Mouse (Mus musculus) forebrain, embryonic 15.5 days (tissue): ENCODE results near the gene Trit1. TPM values are rescaled to one million over a fixed set of nuclear protein-coding genes. Genes with fewer than 3 reads are reported as not detected.

Experiments
- ATAC-seq: fragments of 200-750 bp; cut with Nextera tagmentation; replicated peaks from 2 replicates; pipeline ENCODE4 v1.8.0; 2017; ENCODE audit warnings: mild to moderate bottlenecking, moderate TSS enrichment, moderate library complexity
- H3K27ac ChIP-seq: fragments of 300-500 bp; sonication (generic); replicated peaks from 2 replicates; pipeline ENCODE4 v1.5.1; 2015; ENCODE audit warnings: mild to moderate bottlenecking, inconsistent platforms
- H3K27me3 ChIP-seq: fragments of 300-500 bp; sonication (generic); 2 replicates; pipeline ENCODE4 v1.6.1; 2015; ENCODE audit warnings: inconsistent platforms
- H3K36me3 ChIP-seq: fragments of 300-500 bp; sonication (generic); 2 replicates; pipeline ENCODE4 v1.6.1; 2015; ENCODE audit warnings: mild to moderate bottlenecking, inconsistent platforms
- H3K4me1 ChIP-seq: fragments of 300-500 bp; sonication (generic); 2 replicates; pipeline ENCODE4 v1.6.1; 2015; ENCODE audit warnings: inconsistent platforms
- H3K4me2 ChIP-seq: fragments of 300-500 bp; sonication (generic); replicated peaks from 2 replicates; pipeline ENCODE4 v1.6.1; 2015; ENCODE audit warnings: mild to moderate bottlenecking, inconsistent platforms
- H3K4me3 ChIP-seq: fragments of 300-500 bp; sonication (generic); 2 replicates; pipeline ENCODE4 v1.5.1; 2015; ENCODE audit warnings: mild to moderate bottlenecking, inconsistent platforms
- H3K9ac ChIP-seq: fragments of 300-500 bp; sonication (generic); replicated peaks from 2 replicates; pipeline ENCODE4 v1.6.1; 2015; ENCODE audit warnings: mild to moderate bottlenecking, inconsistent platforms
- H3K9me3 ChIP-seq: fragments of 300-500 bp; sonication (generic); 2 replicates; pipeline ENCODE4 v1.6.1; 2016; ENCODE audit warnings: inconsistent platforms
- WGBS: fragments of 180-500 bp; shearing (Covaris S2); methylation state at CpG from one replicate; pipeline ENCODE4 v1.1.7; 2015; ENCODE audit warnings: mixed read lengths; 5-methylcytosine and 5-hydroxymethylcytosine counted together
- polyA plus RNA-seq: library from polyadenylated mRNA; unstranded; fragments of >200 nt; fragmentation: Nextera tagmentation; extraction: Ambion mirVana; gene quantifications from 2 replicates; pipeline ENCODE4 v1.2.1, GENCODE M21; 2015

Gene Trit1
- 31.6 and 33.5 TPM in 2 replicates for polyA plus RNA-seq

DNA sequence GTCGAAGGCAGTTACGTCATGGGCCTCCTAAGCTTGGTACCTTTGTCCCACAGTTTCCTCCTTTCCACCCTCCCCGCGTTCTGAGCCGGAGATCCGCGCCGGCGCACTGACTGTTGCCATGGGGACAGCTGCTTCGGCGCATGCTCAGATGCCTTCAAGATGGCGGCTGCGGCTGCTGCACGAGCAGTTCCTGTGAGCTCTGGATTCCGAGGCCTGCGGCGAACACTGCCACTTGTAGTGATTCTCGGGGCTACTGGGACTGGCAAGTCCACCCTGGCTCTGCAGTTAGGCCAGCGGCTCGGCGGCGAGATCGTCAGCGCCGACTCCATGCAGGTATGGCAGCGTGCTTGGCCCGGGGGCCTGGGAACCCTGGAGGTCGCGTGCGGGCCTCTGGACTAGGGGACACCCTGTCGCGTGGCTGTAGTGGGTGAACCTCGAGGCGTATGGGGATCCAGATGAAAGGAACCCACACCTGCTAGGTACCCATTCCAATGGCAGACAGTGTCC, at the start of gene Trit1:
Trit1 (plus strand) TSS at position 147 of the 507 bp plus-strand sequence.
- peak within 1 kb of the TSS; percentile 98 for H3K27ac ChIP-seq
- peaks cover 2% of the 10 kb centered on the region; the same call in 1 of the 2 replicates for H3K36me3 ChIP-seq
- no peaks in the 10 kb centered on the region for H3K27me3 ChIP-seq
- H3K4me3 ChIP-seq = peak within 1 kb of the TSS; percentile 77
- peak; percentile 88 for ATAC-seq
- peak within 1 kb of the TSS; percentile 55 for H3K4me2 ChIP-seq
- WGBS = under 1% methylated on average over 34 of the region's 34 CpGs
- H3K4me1 ChIP-seq = peaks cover 72% of the 10 kb centered on the region
- peak within 1 kb of the TSS; percentile 90 for H3K9ac ChIP-seq
- no peaks in the 10 kb centered on the region for H3K9me3 ChIP-seq

DNA sequence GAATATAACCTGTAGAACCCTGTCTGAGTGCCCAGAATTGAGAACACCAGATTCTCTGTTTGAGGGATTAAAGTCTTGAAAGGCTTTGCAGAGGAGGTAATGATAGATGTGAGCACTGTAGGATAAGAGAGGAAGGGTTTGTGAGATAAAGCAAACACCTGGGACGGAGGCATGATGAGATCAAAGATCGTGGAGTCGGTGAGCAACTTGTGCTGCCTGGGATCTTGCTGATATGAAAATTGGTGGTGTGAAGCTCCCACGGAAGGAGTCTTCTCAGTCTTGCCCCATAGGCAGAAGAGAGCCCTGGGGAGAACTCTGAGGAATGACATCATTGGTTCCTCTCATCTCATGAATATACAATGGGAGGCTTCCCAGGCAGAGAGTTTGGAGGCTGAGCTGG, 48.3 kb upstream of the Trit1 start:
- H3K27ac ChIP-seq = no peak overlapping the region
- no peak overlapping the region for H3K4me2 ChIP-seq
- no peak for ATAC-seq
- H3K9me3 ChIP-seq = no peaks in the 10 kb centered on the region
- H3K27me3 ChIP-seq = no peaks in the 10 kb centered on the region
- no peak overlapping the region for H3K4me3 ChIP-seq
- no peak overlapping the region for H3K9ac ChIP-seq
- WGBS = 77% methylated on average over 4 of the region's 4 CpGs
- H3K36me3 ChIP-seq = no peaks in the 10 kb centered on the region
- H3K4me1 ChIP-seq = peaks cover 1% of the 10 kb centered on the region; the same call in 1 of the 2 replicates

DNA sequence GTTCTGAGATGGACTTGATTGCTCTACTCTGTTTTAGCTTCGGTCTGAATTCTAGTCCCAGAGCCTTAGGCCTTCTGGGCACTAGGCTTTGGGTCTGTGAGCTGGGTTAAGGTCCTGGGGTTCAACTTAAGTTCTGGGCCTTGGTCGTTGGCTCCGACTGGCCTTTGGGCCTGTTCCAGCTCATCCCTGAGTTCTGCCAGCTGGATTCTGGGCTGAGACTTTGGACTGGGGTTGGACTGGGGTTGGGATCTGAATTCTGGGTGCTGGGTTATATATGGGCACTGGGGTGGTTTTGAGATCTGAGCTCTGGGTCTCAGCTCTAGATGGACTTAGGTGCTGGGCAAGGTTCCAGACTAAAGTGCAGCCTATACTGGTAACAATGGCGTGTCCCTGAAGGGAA, 45.2 kb upstream of the Trit1 start:
- no peaks in the 10 kb centered on the region for H3K4me1 ChIP-seq
- H3K4me2 ChIP-seq = no peak overlapping the region
- H3K36me3 ChIP-seq = no peaks in the 10 kb centered on the region
- no peak overlapping the region for H3K4me3 ChIP-seq
- H3K9me3 ChIP-seq = no peaks in the 10 kb centered on the region
- H3K27ac ChIP-seq = no peak overlapping the region
- H3K9ac ChIP-seq = no peak overlapping the region
- ATAC-seq = no peak
- WGBS = 84% methylated on average over 4 of the region's 4 CpGs
- H3K27me3 ChIP-seq = no peaks in the 10 kb centered on the region

DNA sequence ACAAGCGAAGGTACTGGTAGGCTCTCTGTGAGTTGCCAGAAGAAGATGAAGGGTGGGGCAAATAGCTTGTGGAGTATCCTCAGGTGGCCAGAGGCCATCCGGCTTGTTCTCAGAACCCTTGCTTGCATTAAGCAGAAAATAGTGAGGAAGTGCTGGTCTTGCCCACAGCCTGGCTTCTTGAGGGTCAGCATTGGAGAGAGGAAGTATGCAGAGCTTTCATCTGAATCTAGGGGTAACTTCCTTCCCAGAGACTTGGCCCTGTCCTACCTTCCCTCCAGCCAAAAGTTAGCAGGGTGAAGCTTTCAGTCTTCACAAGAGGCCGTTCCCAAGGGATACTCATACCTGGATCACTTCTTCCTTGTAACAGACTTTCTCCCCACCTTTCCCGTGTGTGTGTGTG, 44.8 kb upstream of the Trit1 start:
- H3K27ac ChIP-seq = no peak overlapping the region
- H3K9me3 ChIP-seq = no peaks in the 10 kb centered on the region
- no peak for ATAC-seq
- H3K36me3 ChIP-seq = no peaks in the 10 kb centered on the region
- H3K4me3 ChIP-seq = no peak overlapping the region
- H3K9ac ChIP-seq = no peak overlapping the region
- H3K4me1 ChIP-seq = no peaks in the 10 kb centered on the region
- H3K4me2 ChIP-seq = no peak overlapping the region
- WGBS = 86% methylated on average over 4 of the region's 4 CpGs
- no peaks in the 10 kb centered on the region for H3K27me3 ChIP-seq

DNA sequence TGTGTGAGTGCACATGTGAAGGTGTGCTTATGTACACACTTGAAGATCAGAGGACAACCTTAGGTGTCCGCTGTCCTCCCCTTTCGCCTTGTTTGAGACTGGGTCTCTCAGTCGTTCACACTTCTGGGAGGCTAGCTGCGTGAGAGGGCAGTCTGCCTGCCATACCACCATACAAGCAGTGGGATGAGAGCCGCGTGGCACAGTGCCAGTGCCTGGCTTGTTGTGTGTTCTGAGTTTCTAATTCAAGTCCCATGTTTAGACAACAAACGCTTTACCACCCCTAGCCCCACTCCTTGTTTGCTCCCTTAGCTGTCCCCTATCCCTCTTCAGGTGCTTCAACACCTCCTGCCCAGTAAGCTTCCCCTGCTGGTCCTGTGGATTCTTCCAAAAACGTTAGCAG, 44.3 kb upstream of the Trit1 start:
- no peak overlapping the region for H3K9ac ChIP-seq
- no peaks in the 10 kb centered on the region for H3K9me3 ChIP-seq
- H3K27me3 ChIP-seq = no peaks in the 10 kb centered on the region
- H3K36me3 ChIP-seq = no peaks in the 10 kb centered on the region
- no peak overlapping the region for H3K27ac ChIP-seq
- ATAC-seq = no peak
- H3K4me1 ChIP-seq = no peaks in the 10 kb centered on the region
- no peak overlapping the region for H3K4me3 ChIP-seq
- H3K4me2 ChIP-seq = no peak overlapping the region
- 57% methylated on average over 8 of the region's 8 CpGs for WGBS

- WGBS = 88% methylated on average over 5 of the region's 5 CpGs
- Histone ChIP-seq H3K36me3 (no peaks in the 10 kb centered on the region), H3K4me2 (no peak overlapping the region), H3K27ac (no peak overlapping the region), H3K4me3 (no peak overlapping the region), H3K27me3 (no peaks in the 10 kb centered on the region), H3K9ac (no peak overlapping the region), H3K4me1 (no peaks in the 10 kb centered on the region), H3K9me3 (no peaks in the 10 kb centered on the region)
- no peak for ATAC-seq
These were observed 41.3 kb upstream of the Trit1 start for GRCm38 (mm10) chr4:122974976-122975520.

- WGBS = 79% methylated on average over 4 of the region's 4 CpGs
- Histone ChIP-seq H3K9ac (no peak overlapping the region), H3K4me1 (no peaks in the 10 kb centered on the region), H3K27me3 (no peaks in the 10 kb centered on the region), H3K36me3 (no peaks in the 10 kb centered on the region), H3K4me3 (no peak overlapping the region), H3K9me3 (no peaks in the 10 kb centered on the region), H3K27ac (no peak overlapping the region), H3K4me2 (no peak overlapping the region)
- ATAC-seq = no peak
These were observed 39.5 kb upstream of the Trit1 start for GRCm38 (mm10) chr4:122976885-122977284.

DNA sequence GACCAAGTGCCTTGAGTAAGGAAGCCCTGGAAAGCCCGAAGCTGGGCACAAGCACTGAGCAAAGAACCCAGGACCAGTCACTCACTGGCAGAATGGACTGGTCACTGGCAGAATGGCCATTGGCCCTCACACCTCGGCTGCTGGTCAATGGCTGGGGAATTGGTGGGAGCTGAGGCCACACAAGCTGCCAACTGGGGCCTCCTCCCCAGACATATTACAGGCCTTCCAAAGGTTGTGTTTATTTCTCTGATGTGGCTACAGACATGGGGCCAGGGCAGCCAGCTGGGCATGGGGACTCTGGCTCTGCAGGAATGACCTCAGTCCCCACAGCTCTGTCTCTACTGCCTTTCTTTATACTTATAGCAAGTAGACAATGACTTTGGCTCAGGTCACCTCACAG, 37.5 kb upstream of the Trit1 start:
- 78% methylated on average over 2 of the region's 2 CpGs for WGBS
- H3K4me2 ChIP-seq = no peak overlapping the region

DNA sequence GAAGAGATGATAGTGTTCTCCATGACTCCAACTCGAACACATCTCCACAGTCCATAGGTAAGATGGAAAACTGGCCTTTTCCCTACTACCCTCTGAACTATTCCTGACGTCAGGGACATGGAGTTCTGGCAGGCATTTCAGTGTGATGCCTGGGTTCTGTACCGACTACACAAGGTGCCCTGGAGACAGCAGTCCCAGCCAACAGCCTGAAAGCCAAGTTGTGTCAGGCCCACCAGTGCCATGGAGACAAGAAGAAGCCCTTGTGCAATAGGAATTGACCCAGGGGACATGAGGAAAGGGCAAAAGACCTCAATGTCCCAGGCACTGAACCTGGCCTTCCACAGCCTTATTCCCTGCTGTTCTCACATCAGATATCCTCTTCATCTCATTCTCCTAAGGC, 36.6 kb upstream of the Trit1 start:
- WGBS = 77% methylated on average over 3 of the region's 3 CpGs

More for the DNA sequence above, 37.5 kb upstream of the Trit1 start:
- Histone ChIP-seq H3K9ac (no peak overlapping the region), H3K27me3 (peaks cover 3% of the 10 kb centered on the region; the same call in 1 of the 2 replicates), H3K4me3 (no peak overlapping the region), H3K27ac (no peak overlapping the region), H3K9me3 (no peaks in the 10 kb centered on the region), H3K36me3 (no peaks in the 10 kb centered on the region), H3K4me1 (peaks cover 8% of the 10 kb centered on the region; the same call in 1 of the 2 replicates)
- ATAC-seq = no peak

DNA sequence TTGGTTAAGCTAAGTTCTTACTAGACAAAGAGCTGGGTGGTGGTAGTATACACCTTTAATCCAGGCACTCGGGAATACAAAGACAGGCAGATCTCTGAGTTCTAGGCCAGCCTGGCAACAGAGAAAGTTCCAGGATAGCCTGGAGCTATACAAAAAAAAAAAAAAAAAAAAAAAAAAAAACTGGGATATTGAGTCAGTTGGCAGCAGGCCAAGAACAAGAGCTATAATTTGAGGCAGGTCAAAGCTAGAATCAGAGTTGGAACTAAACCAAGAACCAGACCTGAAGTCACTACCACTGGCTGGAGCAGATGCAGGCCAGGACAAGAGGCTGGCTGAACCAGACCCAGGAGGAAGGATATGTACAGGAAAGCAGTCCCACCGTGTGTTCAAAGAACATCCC, 35.7 kb upstream of the Trit1 start:
- no peak for ATAC-seq
- WGBS = 73% methylated on average over 2 of the region's 2 CpGs
- Histone ChIP-seq H3K27me3 (peaks cover 8% of the 10 kb centered on the region; the same call in 1 of the 2 replicates), H3K4me2 (no peak overlapping the region), H3K9me3 (no peaks in the 10 kb centered on the region), H3K27ac (no peak overlapping the region), H3K36me3 (no peaks in the 10 kb centered on the region), H3K4me1 (peaks cover 8% of the 10 kb centered on the region; the same call in 1 of the 2 replicates), H3K4me3 (no peak overlapping the region), H3K9ac (no peak overlapping the region)

More for the DNA sequence above, 36.6 kb upstream of the Trit1 start:
- Histone ChIP-seq H3K27ac (no peak overlapping the region), H3K36me3 (no peaks in the 10 kb centered on the region), H3K4me1 (peaks cover 8% of the 10 kb centered on the region; the same call in 1 of the 2 replicates), H3K4me3 (no peak overlapping the region), H3K27me3 (peaks cover 8% of the 10 kb centered on the region; the same call in 1 of the 2 replicates), H3K4me2 (no peak overlapping the region), H3K9ac (no peak overlapping the region), H3K9me3 (no peaks in the 10 kb centered on the region)
- ATAC-seq = no peak

GRCm38 (mm10) chr4:122981238-122981637, 35.2 kb upstream of the Trit1 start:
- peaks cover 8% of the 10 kb centered on the region; the same call in 1 of the 2 replicates for H3K4me1 ChIP-seq
- WGBS = 89% methylated on average over 7 of the region's 7 CpGs
- no peaks in the 10 kb centered on the region for H3K36me3 ChIP-seq
- peaks cover 8% of the 10 kb centered on the region; the same call in 1 of the 2 replicates for H3K27me3 ChIP-seq
- H3K9ac ChIP-seq = no peak overlapping the region
- H3K4me3 ChIP-seq = no peak overlapping the region
- ATAC-seq = no peak
- no peak overlapping the region for H3K4me2 ChIP-seq
- no peak overlapping the region for H3K27ac ChIP-seq
- H3K9me3 ChIP-seq = no peaks in the 10 kb centered on the region

DNA sequence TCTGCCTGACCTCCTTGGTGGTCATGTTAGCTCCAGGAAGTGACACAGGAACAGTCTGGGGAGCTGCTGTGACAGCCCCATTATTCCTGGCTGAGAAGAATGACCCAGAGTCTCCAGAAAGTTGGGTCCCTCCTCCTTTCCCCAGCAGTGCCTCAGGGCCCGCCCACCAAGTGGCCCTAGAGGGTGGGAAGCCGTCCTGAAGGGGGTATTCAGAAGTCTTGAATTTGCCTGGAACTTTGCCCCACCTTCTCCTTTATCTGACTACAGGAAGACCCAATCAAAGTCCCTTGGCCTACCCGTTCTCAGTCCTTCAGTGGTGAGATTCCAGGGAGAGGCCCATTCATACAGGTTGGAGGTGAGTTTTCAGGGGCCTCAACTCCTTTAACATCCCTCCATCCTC, 34.5 kb upstream of the Trit1 start:
- Histone ChIP-seq H3K4me2 (no peak overlapping the region), H3K36me3 (no peaks in the 10 kb centered on the region), H3K9ac (no peak overlapping the region), H3K4me3 (no peak overlapping the region), H3K4me1 (peaks cover 8% of the 10 kb centered on the region; the same call in 1 of the 2 replicates), H3K9me3 (no peaks in the 10 kb centered on the region), H3K27ac (no peak overlapping the region), H3K27me3 (peaks cover 8% of the 10 kb centered on the region; the same call in 1 of the 2 replicates)
- no peak for ATAC-seq
- 44% methylated on average over 3 of the region's 3 CpGs for WGBS

DNA sequence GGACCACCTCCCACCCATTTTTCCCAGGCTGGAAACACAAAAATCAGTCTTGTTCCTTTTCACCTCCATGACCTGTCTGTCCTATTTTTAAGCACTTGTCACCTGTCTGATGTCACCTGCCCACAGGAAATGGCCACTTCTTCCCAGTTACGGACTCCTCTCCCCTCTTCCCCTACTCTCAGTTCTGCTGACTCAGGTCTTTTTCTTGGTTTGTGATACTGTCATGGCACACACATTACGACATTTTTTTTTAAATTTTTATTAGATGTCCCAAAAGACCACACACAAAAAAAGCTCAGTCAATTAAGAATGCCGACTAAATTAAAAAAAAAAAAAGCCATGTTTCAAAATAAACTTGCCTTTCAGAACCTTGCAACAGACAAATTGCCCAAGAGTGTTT, 33.9 kb upstream of the Trit1 start:
- H3K4me2 ChIP-seq = no peak overlapping the region
- H3K36me3 ChIP-seq = no peaks in the 10 kb centered on the region
- no peak for ATAC-seq
- no peaks in the 10 kb centered on the region for H3K9me3 ChIP-seq
- H3K9ac ChIP-seq = no peak overlapping the region
- 57% methylated on average over 3 of the region's 3 CpGs for WGBS
- H3K4me3 ChIP-seq = no peak overlapping the region
- peaks cover 8% of the 10 kb centered on the region; the same call in 1 of the 2 replicates for H3K4me1 ChIP-seq
- peaks cover 8% of the 10 kb centered on the region; the same call in 1 of the 2 replicates for H3K27me3 ChIP-seq
- H3K27ac ChIP-seq = no peak overlapping the region
